10 mouse cellular contexts compared by ENCODE assay signal in the genomic region with DNA sequence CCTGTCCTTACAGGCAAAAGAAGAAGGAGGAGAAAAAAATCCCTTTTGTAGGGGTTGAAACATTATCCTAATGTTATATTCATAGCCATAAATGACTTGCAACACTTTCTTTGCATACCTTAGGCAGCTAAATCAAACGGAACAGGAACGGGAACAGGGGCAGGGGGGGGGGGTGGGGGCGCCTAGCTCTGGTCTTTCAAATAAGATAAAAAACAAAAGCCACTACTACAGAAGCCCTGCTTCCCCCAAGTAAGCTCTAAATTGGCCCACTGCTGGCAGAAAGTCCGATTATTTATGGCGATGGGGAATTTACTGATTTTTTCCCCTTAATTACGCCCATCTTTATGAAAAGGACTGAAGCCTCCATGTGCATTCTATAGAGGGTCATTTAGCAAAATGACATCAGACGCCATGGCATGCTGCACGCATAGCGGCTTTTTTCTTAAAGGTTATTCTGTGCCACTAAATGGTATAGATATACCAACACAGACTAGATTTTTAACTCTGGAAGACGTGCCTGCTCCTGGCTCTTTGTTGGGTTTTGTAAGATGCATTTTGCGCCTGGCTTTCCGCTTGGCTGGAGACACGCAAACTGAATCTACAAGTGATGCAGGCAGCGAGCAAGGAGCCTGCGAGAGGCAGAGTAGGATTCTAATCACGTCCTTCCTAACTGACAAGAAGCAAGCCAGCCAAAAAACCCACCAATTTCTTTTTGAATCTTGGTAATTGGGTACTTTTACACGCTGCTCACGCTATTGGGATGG. TPM values are rescaled to one million over a fixed set of nuclear protein-coding genes. Genes with fewer than 3 reads are reported as not detected.
DNase-seq lines count a peak whose midpoint lies in the region; ATAC-seq and TF ChIP-seq lines count a peak whose summit lies in the region.
"Had no signal": no experiment of that assay in that cellular context is flagged by ENCODE, and none has a peak within 500 bp of the region (broad histone marks: within the 10 kb centered on the region; RNA-seq: fewer than 3 reads in every experiment).

No protein-coding gene starts in this region.

- peak; percentile 45 to 49 for DNase-seq in frontal cortex, postnatal 10 days (ENCODE audit: low spot score in 2 of 2)
- peak; percentile 30 to 55 for DNase-seq in frontal cortex, postnatal 14 days (ENCODE audit: low spot score in 2 of 2)
- DNase-seq in limb, embryonic 11.5 days (ENCODE audit: low spot score), result peak; percentile 43
- DNase-seq in right cerebral cortex, adult 18-20 months, result peak; percentile 67
- no peak for DNase-seq in lung, postnatal 0 days (ENCODE audit: low spot score)
- DNase-seq in ovary, adult 18-20 months (ENCODE audit: low spot score), result no peak
- no peak for DNase-seq in testis, postnatal 10 days (ENCODE audit: low spot score)
- DNase-seq: kidney, adult 9 months had no signal

- no peak for ATAC-seq in frontal cortex, adult (ENCODE audit: low TSS enrichment)
- ATAC-seq in limb, embryonic 11.5 days (ENCODE audit: insufficient number of reproducible peaks, low FRiP score, low TSS enrichment, low read depth), result no peak
- no peak for ATAC-seq in lung, postnatal 0 days

- H3K27ac ChIP-seq in limb, embryonic 11.5 days (replicated peaks; ENCODE audit: low read depth, low read length), result no peak overlapping the region
- H3K27ac ChIP-seq in lung, postnatal 0 days (ENCODE audit: low read length), result no peak overlapping the region
- H3K27ac ChIP-seq: liver, embryonic 14.5 days had no signal

- no peak overlapping the region for H3K9ac ChIP-seq in limb, embryonic 11.5 days (ENCODE audit: low read length)
- no peak overlapping the region for H3K9ac ChIP-seq in lung, postnatal 0 days (replicated peaks; ENCODE audit: low read depth)
- H3K9ac ChIP-seq: liver, embryonic 14.5 days had no signal

- H3K36me3 ChIP-seq in limb, embryonic 11.5 days (ENCODE audit: control insufficient read depth, insufficient read depth, low read length), result no peaks in the 10 kb centered on the region
- no peaks in the 10 kb centered on the region for H3K36me3 ChIP-seq in lung, postnatal 0 days (ENCODE audit: insufficient read depth, low read length)

- H3K4me3 ChIP-seq in limb, embryonic 11.5 days (ENCODE audit: low read depth, low read length), result no peak overlapping the region
- no peak overlapping the region for H3K4me3 ChIP-seq in lung, postnatal 0 days (ENCODE audit: low read depth, low read length)

- peaks cover 11% of the 10 kb centered on the region; the same call in 1 of the 2 replicates for H3K4me1 ChIP-seq in limb, embryonic 11.5 days (ENCODE audit: control insufficient read depth, insufficient read depth, low read length)
- H3K4me1 ChIP-seq in lung, postnatal 0 days (ENCODE audit: insufficient read depth, low read depth, low read length), result no peaks in the 10 kb centered on the region; the same call in 1 of the 2 replicates

- no peak overlapping the region for H3K4me2 ChIP-seq in limb, embryonic 11.5 days (ENCODE audit: low read depth, severe bottlenecking)
- no peak overlapping the region for H3K4me2 ChIP-seq in lung, postnatal 0 days (replicated peaks; ENCODE audit: low read depth, low read length)

- no peaks in the 10 kb centered on the region for H3K9me3 ChIP-seq in limb, embryonic 11.5 days (ENCODE audit: control insufficient read depth, low read length)
- H3K9me3 ChIP-seq in lung, postnatal 0 days (ENCODE audit: low read length), result no peaks in the 10 kb centered on the region

- 3% methylated on average over 18 of the region's 18 CpGs for WGBS in limb, embryonic 11.5 days
- WGBS in lung, postnatal 0 days, result 6% methylated on average over 18 of the region's 18 CpGs

- peaks cover 84% of the 10 kb centered on the region for H3K27me3 ChIP-seq in limb, embryonic 11.5 days (ENCODE audit: control insufficient read depth, insufficient read depth, low read length)
- H3K27me3 ChIP-seq in lung, postnatal 0 days (replicated peaks; ENCODE audit: insufficient read depth, low read length), result peaks cover 70% of the 10 kb centered on the region

- no peak for TF ChIP-seq EP300 in lung, postnatal 0 days (IDR thresholded peaks at IDR 0.05)

- TF ChIP-seq CTCF in lung, postnatal 0 days (IDR thresholded peaks at IDR 0.05), result no peak

RNA-seq across cellular contexts. Expression of gene Ascl1, which starts 4.0 kb away (rescaled TPM):
- polyA plus RNA-seq in limb, embryonic 11.5 days (2014; fragmentation: Nextera tagmentation; extraction: Ambion mirVana), result 0.24 and 0.28 TPM in 2 replicates
- 0.44 and 0.52 TPM in 2 replicates for polyA plus RNA-seq in lung, postnatal 0 days (2015; fragmentation: Nextera tagmentation; extraction: Ambion mirVana)

RNA-seq across cellular contexts. Expression of gene Pah, which starts 32.2 kb away (rescaled TPM):
- polyA plus RNA-seq in limb, embryonic 11.5 days (2014; fragmentation: Nextera tagmentation; extraction: Ambion mirVana), result not detected in 2 replicates
- not detected in 2 replicates for polyA plus RNA-seq in lung, postnatal 0 days (2015; fragmentation: Nextera tagmentation; extraction: Ambion mirVana)

Comparison
In these comparisons a context has a peak if more than half of its experiments do, and no peak if none do; other contexts are left out.
1. DNase-seq: peak in frontal cortex, postnatal 10 days (2 of 2), frontal cortex, postnatal 14 days (2 of 2), limb, embryonic 11.5 days (single experiment) and right cerebral cortex, adult 18-20 months (single experiment); none in lung, postnatal 0 days (single experiment), ovary, adult 18-20 months (single experiment) and testis, postnatal 10 days (single experiment).